21 mouse cellular contexts compared by ENCODE assay signal in the genomic region with DNA sequence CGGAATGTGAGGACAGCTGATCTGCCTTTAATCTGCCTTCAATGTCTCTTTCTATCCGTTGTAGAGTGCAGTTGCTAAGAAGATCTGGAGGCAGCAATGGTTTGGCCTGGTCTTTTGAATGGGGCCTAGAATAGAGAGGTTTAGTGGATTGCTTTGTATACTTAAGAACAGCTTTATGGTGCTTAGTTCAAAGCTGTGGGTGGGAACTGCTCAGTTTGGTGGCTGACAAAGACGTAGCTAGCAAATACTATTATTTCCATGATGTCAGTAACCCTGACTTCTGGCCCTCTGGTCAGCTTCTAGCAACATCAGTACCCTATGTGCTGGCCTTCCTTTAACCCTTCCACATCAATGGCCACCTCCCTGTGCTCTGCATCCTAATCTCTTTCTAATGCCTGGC.
DNase-seq lines count a peak whose midpoint lies in the region; ATAC-seq and TF ChIP-seq lines count a peak whose summit lies in the region.
"Had no signal": no experiment of that assay in that cellular context is flagged by ENCODE, and none has a peak within 500 bp of the region (broad histone marks: within the 10 kb centered on the region; RNA-seq: fewer than 3 reads in every experiment).

No protein-coding gene starts in this region.

- H3K27me3 ChIP-seq in midbrain, embryonic 11.5 days (ENCODE audit: control insufficient read depth, insufficient read depth, low read length): peaks cover 2% of the 10 kb centered on the region; the same call in 1 of the 2 replicates
- no peaks in the 10 kb centered on the region for H3K27me3 ChIP-seq in midbrain, embryonic 14.5 days (ENCODE audit: control insufficient read depth, insufficient read depth, low read length)
- no peaks in the 10 kb centered on the region for H3K27me3 ChIP-seq in spleen, adult 2 months (ENCODE audit: control insufficient read depth, insufficient read depth, low read length)
- H3K27me3 ChIP-seq in hindbrain, embryonic 11.5 days (ENCODE audit: control insufficient read depth, insufficient read depth, low read length): no peaks in the 10 kb centered on the region
- H3K27me3 ChIP-seq: embryonic facial prominence, embryonic 12.5 days; forebrain, embryonic 13.5 days had no signal

- no peak overlapping the region for H3K4me3 ChIP-seq in midbrain, embryonic 11.5 days (ENCODE audit: low read depth, low read length)
- H3K4me3 ChIP-seq in midbrain, embryonic 14.5 days (replicated peaks; ENCODE audit: low read depth, low read length): no peak overlapping the region
- H3K4me3 ChIP-seq in spleen, adult 2 months (ENCODE audit: extremely low read depth, insufficient read depth, insufficient read length): no peak overlapping the region
- no peak overlapping the region for H3K4me3 ChIP-seq in hindbrain, embryonic 11.5 days (ENCODE audit: low read depth, low read length)
- H3K4me3 ChIP-seq: embryonic facial prominence, embryonic 10.5 days; embryonic facial prominence, embryonic 12.5 days; forebrain, embryonic 13.5 days had no signal

- peak; percentile 68 for DNase-seq in midbrain, embryonic 11.5 days (ENCODE audit: low spot score, missing footprints)
- no peak for DNase-seq in midbrain, embryonic 14.5 days
- DNase-seq in spleen, adult 2 months (ENCODE audit: low read depth in 1 of 2, low spot score in 2 of 2): no peak
- no peak for DNase-seq in spleen, postnatal 36 days (ENCODE audit: low spot score in 2 of 2)
- no peak for DNase-seq in left cerebral cortex, adult 9 months (ENCODE audit: low spot score in 2 of 2)
- no peak for DNase-seq in hindbrain, embryonic 11.5 days (ENCODE audit: low spot score)
- DNase-seq: adrenal gland, adult 2 months; adrenal gland, postnatal 10 days; adrenal gland, postnatal 25 days; B cell, adult 2 months; cerebellum, adult 11-12 months; cerebellum, adult 2 months; cerebellum, adult 9-10 months; cerebellum, postnatal 10 days; cerebellum, postnatal 25 days had no signal

- no peak for ATAC-seq in midbrain, embryonic 11.5 days (ENCODE audit: low FRiP score)
- ATAC-seq in midbrain, embryonic 14.5 days (ENCODE audit: low FRiP score, low TSS enrichment): no peak
- 0 out of 2 replicates have a peak, but pooled peaks have one; percentile 7 for ATAC-seq in monocyte, adult 5-6 weeks (replicated peaks; ENCODE audit: insufficient number of reproducible peaks, low FRiP score, low TSS enrichment, poor library complexity, severe bottlenecking)
- no peak for ATAC-seq in hindbrain, embryonic 11.5 days (ENCODE audit: low FRiP score)
- ATAC-seq: CD4-positive, CD25-positive, alpha-beta regulatory T cell, adult 4 months; forebrain, embryonic 13.5 days; forebrain, embryonic 16.5 days had no signal

- H3K36me3 ChIP-seq in midbrain, embryonic 11.5 days (ENCODE audit: control insufficient read depth, insufficient read depth, low read length): no peaks in the 10 kb centered on the region
- no peaks in the 10 kb centered on the region for H3K36me3 ChIP-seq in midbrain, embryonic 14.5 days (ENCODE audit: control insufficient read depth, insufficient read depth, low read length)
- no peaks in the 10 kb centered on the region for H3K36me3 ChIP-seq in spleen, adult 2 months (ENCODE audit: control insufficient read depth, insufficient read depth, low read length)
- no peaks in the 10 kb centered on the region for H3K36me3 ChIP-seq in hindbrain, embryonic 11.5 days (ENCODE audit: control insufficient read depth, insufficient read depth, low read length)
- H3K36me3 ChIP-seq: embryonic facial prominence, embryonic 10.5 days; embryonic facial prominence, embryonic 12.5 days had no signal

- no peak overlapping the region for H3K27ac ChIP-seq in midbrain, embryonic 11.5 days (ENCODE audit: low read depth, low read length)
- no peak overlapping the region for H3K27ac ChIP-seq in midbrain, embryonic 14.5 days (replicated peaks; ENCODE audit: low read depth, low read length)
- H3K27ac ChIP-seq in spleen, adult 2 months (ENCODE audit: insufficient read depth, low read length): peak overlapping the region; percentile 63
- H3K27ac ChIP-seq in hindbrain, embryonic 11.5 days (ENCODE audit: low read depth, low read length): no peak overlapping the region
- H3K27ac ChIP-seq: embryonic facial prominence, embryonic 10.5 days; embryonic facial prominence, embryonic 12.5 days; forebrain, embryonic 13.5 days had no signal

- no peak for TF ChIP-seq POLR2A in spleen, adult 2 months (IDR thresholded peaks at IDR 0.05; ENCODE audit: low read depth, low read length)

- no peaks in the 10 kb centered on the region for H3K4me1 ChIP-seq in midbrain, embryonic 11.5 days (ENCODE audit: control insufficient read depth, insufficient read depth, low read length)
- no peaks in the 10 kb centered on the region for H3K4me1 ChIP-seq in midbrain, embryonic 14.5 days (ENCODE audit: control insufficient read depth, insufficient read depth, low read length)
- peaks cover 46% of the 10 kb centered on the region; the same call in 1 of the 2 replicates for H3K4me1 ChIP-seq in spleen, adult 2 months (ENCODE audit: control insufficient read depth, insufficient read depth, insufficient read length)
- no peaks in the 10 kb centered on the region for H3K4me1 ChIP-seq in hindbrain, embryonic 11.5 days (replicated peaks; ENCODE audit: control insufficient read depth, insufficient read depth, low read length)
- H3K4me1 ChIP-seq: embryonic facial prominence, embryonic 10.5 days; embryonic facial prominence, embryonic 12.5 days; forebrain, embryonic 13.5 days had no signal

- H3K9me3 ChIP-seq in midbrain, embryonic 11.5 days (ENCODE audit: control insufficient read depth, low read length): no peaks in the 10 kb centered on the region
- no peaks in the 10 kb centered on the region for H3K9me3 ChIP-seq in midbrain, embryonic 14.5 days (ENCODE audit: control insufficient read depth, low read length)
- H3K9me3 ChIP-seq in hindbrain, embryonic 11.5 days (ENCODE audit: control insufficient read depth, low read length): no peaks in the 10 kb centered on the region
- H3K9me3 ChIP-seq: embryonic facial prominence, embryonic 10.5 days; embryonic facial prominence, embryonic 12.5 days; forebrain, embryonic 13.5 days had no signal

- no peak overlapping the region for H3K9ac ChIP-seq in midbrain, embryonic 11.5 days (ENCODE audit: low read length)
- no peak overlapping the region for H3K9ac ChIP-seq in midbrain, embryonic 14.5 days (replicated peaks; ENCODE audit: low read length)
- no peak overlapping the region for H3K9ac ChIP-seq in hindbrain, embryonic 11.5 days (ENCODE audit: low read depth, low read length)
- H3K9ac ChIP-seq: embryonic facial prominence, embryonic 12.5 days; forebrain, embryonic 13.5 days had no signal

- WGBS in midbrain, embryonic 11.5 days: 16% methylated on average over 3 of the region's 3 CpGs
- WGBS in midbrain, embryonic 14.5 days: 17% methylated on average over 3 of the region's 3 CpGs
- WGBS in spleen, adult 2 months: 73% methylated on average over 3 of the region's 3 CpGs
- WGBS in hindbrain, embryonic 11.5 days: 64% methylated on average over 3 of the region's 3 CpGs

- no peak overlapping the region for H3K4me2 ChIP-seq in midbrain, embryonic 11.5 days
- no peak overlapping the region for H3K4me2 ChIP-seq in midbrain, embryonic 14.5 days (ENCODE audit: low read length)
- H3K4me2 ChIP-seq in hindbrain, embryonic 11.5 days (replicated peaks; ENCODE audit: low read depth, low read length): no peak overlapping the region
- H3K4me2 ChIP-seq: embryonic facial prominence, embryonic 12.5 days; forebrain, embryonic 13.5 days had no signal

- TF ChIP-seq CTCF in spleen, adult 2 months (IDR thresholded peaks at IDR 0.05; ENCODE audit: extremely low read depth, insufficient read depth, insufficient read length, insufficient replicate concordance): no peak
